Mouse (Mus musculus): Measurements from ENCODE around the gene Cars2. TPM values are rescaled to one million over a fixed set of nuclear protein-coding genes. Genes with fewer than 3 reads are reported as not detected.

The Cars2 gene
- polyA plus RNA-seq (2014; fragmentation: Illumina TruSeq; extraction: RNeasy Lipid Tissue Mini Kit (QIAGEN cat#74804); ENCODE audit: low read depth, low replicate concordance): 53.9 TPM

GRCm38 (mm10) chr8:11550281-11550948, at the start of gene Cars2:
Gene Cars2 (minus strand): TSS chr8:11550783.

GRCm38 (mm10) chr8:11554799-11555719, 4.5 kb upstream of the Cars2 start, which contains the start of gene Ing1:
Gene Ing1 (plus strand): TSS chr8:11555571.

GRCm38 (mm10) chr8:11497017-11497990, 53.3 kb downstream of the Cars2 start, which contains the start of gene Naxd:
Gene Naxd (plus strand): TSS chr8:11497506.

GRCm38 (mm10) chr8:11477811-11478761, 72.5 kb downstream of the Cars2 start, which contains the start of gene Rab20:
Gene Rab20 (minus strand): TSS chr8:11478710.

Other genes with a start within 250 kb of the Cars2 start
- 96.2 TPM for gene Col4a2, start 238.0 kb downstream of the Cars2 start, polyA plus RNA-seq (2014; fragmentation: Illumina TruSeq; extraction: RNeasy Lipid Tissue Mini Kit (QIAGEN cat#74804); ENCODE audit: low read depth, low replicate concordance)
- 137 TPM for gene Col4a1, start 238.0 kb downstream of the Cars2 start, polyA plus RNA-seq (2014; fragmentation: Illumina TruSeq; extraction: RNeasy Lipid Tissue Mini Kit (QIAGEN cat#74804); ENCODE audit: low read depth, low replicate concordance)
- gene Rab20, start 72.1 kb downstream of the Cars2 start, polyA plus RNA-seq (2014; fragmentation: Illumina TruSeq; extraction: RNeasy Lipid Tissue Mini Kit (QIAGEN cat#74804); ENCODE audit: low read depth, low replicate concordance): 28.7 TPM
- gene Naxd, start 53.3 kb downstream of the Cars2 start, polyA plus RNA-seq (2014; fragmentation: Illumina TruSeq; extraction: RNeasy Lipid Tissue Mini Kit (QIAGEN cat#74804); ENCODE audit: low read depth, low replicate concordance): 64.4 TPM
- 25.7 TPM for gene Ing1, start 4.8 kb upstream of the Cars2 start, polyA plus RNA-seq (2014; fragmentation: Illumina TruSeq; extraction: RNeasy Lipid Tissue Mini Kit (QIAGEN cat#74804); ENCODE audit: low read depth, low replicate concordance)
- gene Ankrd10, start 85.0 kb upstream of the Cars2 start, polyA plus RNA-seq (2014; fragmentation: Illumina TruSeq; extraction: RNeasy Lipid Tissue Mini Kit (QIAGEN cat#74804); ENCODE audit: low read depth, low replicate concordance): 34.5 TPM
- gene 1700016D06Rik, start 150.3 kb upstream of the Cars2 start, polyA plus RNA-seq (2014; fragmentation: Illumina TruSeq; extraction: RNeasy Lipid Tissue Mini Kit (QIAGEN cat#74804); ENCODE audit: low read depth, low replicate concordance): not detected
- 76.8 TPM for gene Arhgef7, start 176.9 kb upstream of the Cars2 start, polyA plus RNA-seq (2014; fragmentation: Illumina TruSeq; extraction: RNeasy Lipid Tissue Mini Kit (QIAGEN cat#74804); ENCODE audit: low read depth, low replicate concordance)